Mouse (Mus musculus): ENCODE measurements around the gene Cep72. TPM values are rescaled to one million over a fixed set of nuclear protein-coding genes. Genes with fewer than 3 reads are reported as not detected.

Cep72 gene
- total RNA-seq, 1 experiment from 2014 or later, result 2.9 TPM

Other genes starting within 250 kb of the Cep72 start
- gene Nkd2, start 214.7 kb downstream of the Cep72 start, total RNA-seq (2021), result 1.9 and 2.7 TPM in 2 replicates
- 2.6 and 4.6 TPM in 2 replicates for gene Trip13, start 124.5 kb downstream of the Cep72 start, total RNA-seq (2021)
- gene Brd9, start 124.5 kb downstream of the Cep72 start, total RNA-seq (2021), result 28.5 and 31.8 TPM in 2 replicates
- not detected in 2 replicates for gene Zdhhc11, start 98.4 kb downstream of the Cep72 start, total RNA-seq (2021)
- gene Tppp, start 52.9 kb downstream of the Cep72 start, total RNA-seq (2021), result 8.5 and 9.9 TPM in 2 replicates
- gene Slc9a3, start 59.2 kb upstream of the Cep72 start, total RNA-seq (2021), result 0.37 TPM in 1 of 2 replicates, not detected in the other
- 50.4 and 51.5 TPM in 2 replicates for gene Exoc3, start 146.4 kb upstream of the Cep72 start, total RNA-seq (2021)
- gene Ahrr, start 230.0 kb upstream of the Cep72 start, total RNA-seq (2021), result 0.70 and 1.2 TPM in 2 replicates